Mouse (Mus musculus) E14TG2a.4 (cell line): Measurements from ENCODE around the gene Slc26a1.

Experiments used
- CTCF ChIP-seq: conservative IDR thresholded peaks from 2 replicates; pipeline ENCODE4 v1.5.1; 2014; ENCODE audit warnings: low read length
- NANOG ChIP-seq: IDR thresholded peaks from 2 replicates; pipeline ENCODE4 v1.6.1; 2014; ENCODE audit warnings: borderline replicate concordance, low read length, mixed read lengths
- POU5F1 ChIP-seq: IDR thresholded peaks from 2 replicates; pipeline ENCODE4 v1.6.1; 2014; ENCODE audit warnings: low read length, borderline replicate concordance

GRCm38 (mm10) chr5:108679909-108680308, 4.5 kb upstream of the Slc26a1 start:
- TF ChIP-seq CTCF (peak; percentile 29), NANOG (no peak), POU5F1 (no peak)
